Comparison of ENCODE assay signal across 8 mouse cellular contexts in genomic region chr17:53568118-53568517, GRCm38 (mm10). TPM values are rescaled to one million over a fixed set of nuclear protein-coding genes. Genes with fewer than 3 reads are reported as not detected.
DNase-seq lines count a peak whose midpoint lies in the region; ATAC-seq and TF ChIP-seq lines count a peak whose summit lies in the region.

No protein-coding gene starts in this region.

- peak; percentile 81 for DNase-seq in 3134 (ENCODE audit: extremely low read depth, insufficient read length, low spot score)
- peak; percentile 89 for DNase-seq in adrenal gland, postnatal 10 days
- DNase-seq in embryo, embryonic 9.5 days (ENCODE audit: extremely low spot score): peak; percentile 73
- DNase-seq in heart, adult 11 months: peak; percentile 99
- peak; percentile 82 for DNase-seq in liver, adult 2 months (ENCODE audit: extremely low read depth, low read depth, low spot score)
- DNase-seq in monocyte, adult 2 months (ENCODE audit: low read depth in 1 of 2, low spot score in 2 of 2): peak; percentile 16 to 29
- peak; percentile 90 for DNase-seq in spleen, postnatal 36 days (ENCODE audit: low spot score in 2 of 2)

- TF ChIP-seq POLR2A in liver, adult 2 months (IDR thresholded peaks at IDR 0.05; ENCODE audit: extremely low read depth, insufficient read depth, low read length): 0 out of 2 replicates have a peak, but pooled peaks have one; percentile 54

- H3K4me2 ChIP-seq in intestine, postnatal 0 days (replicated peaks; ENCODE audit: low read depth): peak overlapping the region; percentile 98

- H3K9ac ChIP-seq in intestine, postnatal 0 days (ENCODE audit: low read depth, low read length): peak overlapping the region; percentile 93
- H3K9ac ChIP-seq in liver, adult 2 months (ENCODE audit: low read depth, low read length): peak overlapping the region; percentile 100

- TF ChIP-seq CTCF in intestine, postnatal 0 days (IDR thresholded peaks at IDR 0.05; ENCODE audit: low read depth): no peak
- TF ChIP-seq CTCF in liver, adult 2 months (IDR thresholded peaks at IDR 0.05; ENCODE audit: low read depth, low read length): no peak

- no peaks in the 10 kb centered on the region for H3K27me3 ChIP-seq in intestine, postnatal 0 days (replicated peaks; ENCODE audit: control insufficient read depth, insufficient read depth, low read length)
- no peaks in the 10 kb centered on the region for H3K27me3 ChIP-seq in liver, adult 2 months (ENCODE audit: control insufficient read depth, insufficient read depth, low read length)

- H3K4me1 ChIP-seq in intestine, postnatal 0 days (replicated peaks; ENCODE audit: control insufficient read depth, insufficient read depth, low read length): peaks cover 11% of the 10 kb centered on the region
- H3K4me1 ChIP-seq in liver, adult 2 months (ENCODE audit: control insufficient read depth, insufficient read depth, low read length): peaks cover 30% of the 10 kb centered on the region

- H3K79me2 ChIP-seq in liver, adult 2 months (ENCODE audit: control insufficient read depth, insufficient read depth, low read length): peaks cover 38% of the 10 kb centered on the region; the same call in 1 of the 2 replicates

- peak overlapping the region; percentile 84 for H3K4me3 ChIP-seq in intestine, postnatal 0 days (ENCODE audit: low read depth, low read length)
- H3K4me3 ChIP-seq in liver, adult 2 months (ENCODE audit: insufficient read depth, low read depth, low read length): peak overlapping the region; percentile 87

- under 1% methylated on average over 15 of the region's 15 CpGs for WGBS in intestine, postnatal 0 days
- under 1% methylated on average over 15 of the region's 15 CpGs for WGBS in liver, adult 2 months

- no peaks in the 10 kb centered on the region for H3K9me3 ChIP-seq in intestine, postnatal 0 days (ENCODE audit: control insufficient read depth)

- H3K27ac ChIP-seq in intestine, postnatal 0 days (ENCODE audit: low read depth, low read length): peak overlapping the region; percentile 97; the same call in 1 of the 2 replicates
- peak overlapping the region; percentile 89 for H3K27ac ChIP-seq in liver, adult 2 months (replicated peaks; ENCODE audit: insufficient read depth, low read depth, low read length)

- peak; percentile 58 for ATAC-seq in intestine, postnatal 0 days

- H3K36me3 ChIP-seq in intestine, postnatal 0 days (ENCODE audit: control insufficient read depth, insufficient read depth): no peaks in the 10 kb centered on the region
- no peaks in the 10 kb centered on the region for H3K36me3 ChIP-seq in liver, adult 2 months (ENCODE audit: control insufficient read depth, insufficient read depth, low read length)

RNA-seq across cellular contexts. Expression of gene Kat2b, which starts 1.5 kb away (rescaled TPM):
- total RNA-seq in adrenal gland, postnatal 10 days (2021): 10 to 100 TPM; 68.2 to 69.1 TPM
- 5.9 and 6.1 TPM in 2 replicates for polyA plus RNA-seq in intestine, postnatal 0 days (2015; fragmentation: Nextera tagmentation; extraction: Ambion mirVana)
- 56.0 and 57.4 TPM in 2 replicates for total RNA-seq in liver, adult 2 months (2014; rRNA removed)
- 14.1 and 15.6 TPM in 2 replicates for polyA plus RNA-seq in liver, adult 2 months (2012; rRNA removed)

RNA-seq across cellular contexts. Expression of gene Pp2d1, which starts 28.9 kb away (rescaled TPM):
- not detected for total RNA-seq in adrenal gland, postnatal 10 days (2021)
- polyA plus RNA-seq in intestine, postnatal 0 days (2015; fragmentation: Nextera tagmentation; extraction: Ambion mirVana): 0.07 and 0.27 TPM in 2 replicates
- 0.09 TPM in 1 of 2 replicates, not detected in the other for total RNA-seq in liver, adult 2 months (2014; rRNA removed)
- not detected in 2 replicates for polyA plus RNA-seq in liver, adult 2 months (2012; rRNA removed)

Comparison
In these comparisons a context has a peak if more than half of its experiments do, and no peak if none do; other contexts are left out.
1. Peak in every context shown above with its lines: DNase-seq, ATAC-seq, H3K4me3 ChIP-seq and H3K27ac ChIP-seq.
2. DNase-seq: peak in every context shown above with its lines; median percentile 99 in heart, adult 11 months; 90 in spleen, postnatal 36 days; 89 in adrenal gland, postnatal 10 days; 82 in liver, adult 2 months; 81 in 3134; 73 in embryo, embryonic 9.5 days; 22 in monocyte, adult 2 months.